Mouse (Mus musculus) frontal cortex, adult (tissue): Measurements from ENCODE around the gene Zfp831.
A peak's percentile ranks its signal among the peaks of the same experiment; 100 is the strongest.

Experiments used
- ATAC-seq: cut with Nextera tagmentation; 2 replicates; pipeline ENCODE4 v1.9.2; 2017; ENCODE audit warnings: mild to moderate bottlenecking, moderate library complexity, mixed read lengths; ENCODE audit not compliant: low TSS enrichment

Gene Zfp831

GRCm38 (mm10) chr2:174644975-174645374 is 1.6 kb downstream of the Zfp831 start:
- ATAC-seq = no peak

GRCm38 (mm10) chr2:174652864-174653263 is 9.5 kb downstream of the Zfp831 start:
- no peak for ATAC-seq

GRCm38 (mm10) chr2:174655341-174655740 is 12.0 kb downstream of the Zfp831 start:
- no peak for ATAC-seq

GRCm38 (mm10) chr2:174658229-174658844 is 15.0 kb downstream of the Zfp831 start:
- no peak for ATAC-seq

- no peak for ATAC-seq
Measured at GRCm38 (mm10) chr2:174659874-174660273, 16.5 kb downstream of the Zfp831 start.

GRCm38 (mm10) chr2:174660321-174660720 is 17.0 kb downstream of the Zfp831 start:
- ATAC-seq = no peak

- ATAC-seq = no peak
Measured at GRCm38 (mm10) chr2:174661436-174662171, 18.3 kb downstream of the Zfp831 start.

GRCm38 (mm10) chr2:174662593-174662992 is 19.3 kb downstream of the Zfp831 start:
- no peak for ATAC-seq

GRCm38 (mm10) chr2:174665404-174665803 is 22.1 kb downstream of the Zfp831 start:
- ATAC-seq = no peak

- no peak for ATAC-seq
Measured at GRCm38 (mm10) chr2:174668806-174669205, 25.5 kb downstream of the Zfp831 start.

GRCm38 (mm10) chr2:174672506-174673190 is 29.3 kb downstream of the Zfp831 start:
- ATAC-seq = no peak

GRCm38 (mm10) chr2:174673592-174674286 is 30.4 kb downstream of the Zfp831 start:
- ATAC-seq = peak; percentile 81

GRCm38 (mm10) chr2:174674287-174675045 is 31.1 kb downstream of the Zfp831 start:
- ATAC-seq = peak; percentile 35

- ATAC-seq = peak; percentile 50
Measured at GRCm38 (mm10) chr2:174675642-174676041, 32.3 kb downstream of the Zfp831 start.

GRCm38 (mm10) chr2:174701351-174701750 is 58.0 kb downstream of the Zfp831 start:
- ATAC-seq = no peak

- no peak for ATAC-seq
Measured at GRCm38 (mm10) chr2:174707101-174707500, 63.8 kb downstream of the Zfp831 start.

- no peak for ATAC-seq
Measured at GRCm38 (mm10) chr2:174708587-174708986, 65.3 kb downstream of the Zfp831 start.

GRCm38 (mm10) chr2:174710185-174710584 is 66.9 kb downstream of the Zfp831 start:
- no peak for ATAC-seq

- no peak for ATAC-seq
Measured at GRCm38 (mm10) chr2:174712043-174712442, 68.7 kb downstream of the Zfp831 start.

GRCm38 (mm10) chr2:174715938-174716337 is 72.6 kb downstream of the Zfp831 start:
- ATAC-seq = no peak

GRCm38 (mm10) chr2:174717857-174718256 is 74.5 kb downstream of the Zfp831 start:
- ATAC-seq = no peak
